Mouse (Mus musculus): ENCODE measurements around the gene Sdsl. TPM values are rescaled to one million over a fixed set of nuclear protein-coding genes. Genes with fewer than 3 reads are reported as not detected.

The Sdsl gene
- polyA plus RNA-seq, 1 experiment from 2014 or later = 5.8 TPM

GRCm38 (mm10) chr5:120456841-120457554, 15.6 kb downstream of the Sdsl start:
- Histone ChIP-seq H3K27ac (ENCODE audit: low read depth, low read length) (no peak overlapping the region), H3K36me3 (ENCODE audit: control insufficient read depth, insufficient read depth, low read length) (no peaks in the 10 kb centered on the region), H3K9ac (ENCODE audit: low read depth, low read length) (no peak overlapping the region), H3K27me3 (ENCODE audit: control insufficient read depth, insufficient read depth, low read length) (no peaks in the 10 kb centered on the region), H3K9me3 (ENCODE audit: control insufficient read depth, low read length) (no peaks in the 10 kb centered on the region), H3K4me2 (replicated peaks; ENCODE audit: low read depth, low read length) (no peak overlapping the region), H3K4me1 (replicated peaks; ENCODE audit: control insufficient read depth, insufficient read depth, low read length) (no peaks in the 10 kb centered on the region), H3K4me3 (ENCODE audit: low read depth, low read length) (no peak overlapping the region)
- 52% methylated on average over 7 of the region's 7 CpGs for WGBS
- ATAC-seq (ENCODE audit: low FRiP score) (no peak), DNase-seq (ENCODE audit: low spot score) (no peak)

DNA sequence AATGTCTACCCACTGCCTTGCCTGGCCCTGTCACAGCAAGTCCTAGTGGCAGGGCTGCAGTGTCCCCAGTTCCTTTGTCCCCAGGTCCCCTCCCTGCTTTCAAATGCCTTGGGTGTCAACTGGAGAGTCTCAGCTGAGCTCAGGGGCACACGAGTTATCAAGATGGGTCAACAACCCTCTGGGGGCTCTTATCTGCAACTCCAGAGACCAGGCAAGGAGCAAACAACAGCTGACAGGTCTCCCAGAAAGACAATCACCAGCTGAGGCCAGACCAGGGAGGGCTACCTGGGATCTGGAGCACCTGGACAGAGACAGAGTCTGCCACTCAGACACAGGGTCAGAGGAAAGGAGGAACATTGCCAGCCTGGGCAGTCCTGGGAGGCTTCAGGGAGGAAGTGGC, 16.4 kb downstream of the Sdsl start:
- H3K4me1 ChIP-seq (replicated peaks; ENCODE audit: control insufficient read depth, insufficient read depth, low read length) = no peaks in the 10 kb centered on the region
- DNase-seq (ENCODE audit: low spot score) (no peak), ATAC-seq (ENCODE audit: low FRiP score) (no peak)
- WGBS = 40% methylated on average over 1 of the region's 1 CpGs
- no peaks in the 10 kb centered on the region for H3K36me3 ChIP-seq (ENCODE audit: control insufficient read depth, insufficient read depth, low read length)
- no peak overlapping the region for H3K9ac ChIP-seq (ENCODE audit: low read depth, low read length)
- no peaks in the 10 kb centered on the region for H3K27me3 ChIP-seq (ENCODE audit: control insufficient read depth, insufficient read depth, low read length)
- no peak overlapping the region for H3K27ac ChIP-seq (ENCODE audit: low read depth, low read length)
- H3K4me2 ChIP-seq (replicated peaks; ENCODE audit: low read depth, low read length) = no peak overlapping the region
- H3K4me3 ChIP-seq (ENCODE audit: low read depth, low read length) = no peak overlapping the region
- H3K9me3 ChIP-seq (ENCODE audit: control insufficient read depth, low read length) = no peaks in the 10 kb centered on the region

DNA sequence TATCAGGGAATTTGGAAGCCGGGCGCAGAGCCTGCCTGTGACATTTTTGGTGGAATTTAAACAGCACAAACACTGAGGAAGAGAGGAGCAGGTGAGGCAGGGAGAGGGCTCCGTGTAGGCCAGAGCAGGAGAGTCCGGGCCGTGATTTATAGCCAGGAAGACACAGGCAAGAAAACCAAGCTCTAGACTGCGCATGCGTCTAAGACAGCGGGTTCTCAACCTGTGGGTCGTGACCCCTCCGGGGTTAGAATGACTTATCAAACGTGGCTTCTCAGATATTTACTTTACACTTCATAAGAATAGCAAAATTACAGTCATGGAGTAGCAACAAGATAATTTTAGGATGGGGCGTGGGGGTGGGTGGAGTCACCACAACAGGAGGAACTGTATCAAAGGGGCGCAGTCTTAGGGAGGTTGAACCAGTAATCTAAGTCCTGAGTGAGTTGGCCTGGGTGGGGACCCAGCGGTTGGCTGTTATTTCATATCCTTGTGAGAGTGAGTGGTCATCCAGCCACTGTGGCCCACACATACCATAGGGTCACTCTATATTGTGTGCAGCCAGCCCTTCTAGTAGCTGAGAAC, 17.8 kb downstream of the Sdsl start:
- DNase-seq (ENCODE audit: low spot score) (no peak), ATAC-seq (ENCODE audit: low FRiP score) (no peak)
- Histone ChIP-seq H3K27me3 (ENCODE audit: control insufficient read depth, insufficient read depth, low read length) (no peaks in the 10 kb centered on the region), H3K4me2 (replicated peaks; ENCODE audit: low read depth, low read length) (no peak overlapping the region), H3K9ac (ENCODE audit: low read depth, low read length) (no peak overlapping the region), H3K4me1 (replicated peaks; ENCODE audit: control insufficient read depth, insufficient read depth, low read length) (no peaks in the 10 kb centered on the region), H3K4me3 (ENCODE audit: low read depth, low read length) (no peak overlapping the region), H3K27ac (ENCODE audit: low read depth, low read length) (no peak overlapping the region), H3K36me3 (ENCODE audit: control insufficient read depth, insufficient read depth, low read length) (no peaks in the 10 kb centered on the region), H3K9me3 (ENCODE audit: control insufficient read depth, low read length) (no peaks in the 10 kb centered on the region)
- WGBS = 74% methylated on average over 14 of the region's 14 CpGs

GRCm38 (mm10) chr5:120447305-120447704, 25.3 kb downstream of the Sdsl start:
- Histone ChIP-seq H3K9ac (ENCODE audit: low read depth, low read length) (no peak overlapping the region), H3K9me3 (ENCODE audit: control insufficient read depth, low read length) (no peaks in the 10 kb centered on the region), H3K36me3 (ENCODE audit: control insufficient read depth, insufficient read depth, low read length) (no peaks in the 10 kb centered on the region), H3K27ac (ENCODE audit: low read depth, low read length) (no peak overlapping the region), H3K27me3 (ENCODE audit: control insufficient read depth, insufficient read depth, low read length) (no peaks in the 10 kb centered on the region), H3K4me1 (replicated peaks; ENCODE audit: control insufficient read depth, insufficient read depth, low read length) (no peaks in the 10 kb centered on the region), H3K4me2 (replicated peaks; ENCODE audit: low read depth, low read length) (no peak overlapping the region), H3K4me3 (ENCODE audit: low read depth, low read length) (no peak overlapping the region)
- ATAC-seq (ENCODE audit: low FRiP score) = no peak
- WGBS = 47% methylated on average over 13 of the region's 13 CpGs
- DNase-seq (ENCODE audit: low spot score) = no peak

GRCm38 (mm10) chr5:120440733-120441132, 31.9 kb downstream of the Sdsl start:
- DNase-seq (ENCODE audit: low spot score) (peak; percentile 98), ATAC-seq (ENCODE audit: low FRiP score) (peak; percentile 36; the same call in 1 of the 2 replicates)
- WGBS = 4% methylated on average over 13 of the region's 14 CpGs
- no peak overlapping the region for H3K27ac ChIP-seq (ENCODE audit: low read depth, low read length)
- peaks cover 17% of the 10 kb centered on the region for H3K4me1 ChIP-seq (replicated peaks; ENCODE audit: control insufficient read depth, insufficient read depth, low read length)
- no peaks in the 10 kb centered on the region for H3K9me3 ChIP-seq (ENCODE audit: control insufficient read depth, low read length)
- H3K4me2 ChIP-seq (replicated peaks; ENCODE audit: low read depth, low read length) = no peak overlapping the region
- H3K4me3 ChIP-seq (ENCODE audit: low read depth, low read length) = no peak overlapping the region
- no peak overlapping the region for H3K9ac ChIP-seq (ENCODE audit: low read depth, low read length)
- H3K27me3 ChIP-seq (ENCODE audit: control insufficient read depth, insufficient read depth, low read length) = peaks cover 40% of the 10 kb centered on the region
- no peaks in the 10 kb centered on the region for H3K36me3 ChIP-seq (ENCODE audit: control insufficient read depth, insufficient read depth, low read length)

DNA sequence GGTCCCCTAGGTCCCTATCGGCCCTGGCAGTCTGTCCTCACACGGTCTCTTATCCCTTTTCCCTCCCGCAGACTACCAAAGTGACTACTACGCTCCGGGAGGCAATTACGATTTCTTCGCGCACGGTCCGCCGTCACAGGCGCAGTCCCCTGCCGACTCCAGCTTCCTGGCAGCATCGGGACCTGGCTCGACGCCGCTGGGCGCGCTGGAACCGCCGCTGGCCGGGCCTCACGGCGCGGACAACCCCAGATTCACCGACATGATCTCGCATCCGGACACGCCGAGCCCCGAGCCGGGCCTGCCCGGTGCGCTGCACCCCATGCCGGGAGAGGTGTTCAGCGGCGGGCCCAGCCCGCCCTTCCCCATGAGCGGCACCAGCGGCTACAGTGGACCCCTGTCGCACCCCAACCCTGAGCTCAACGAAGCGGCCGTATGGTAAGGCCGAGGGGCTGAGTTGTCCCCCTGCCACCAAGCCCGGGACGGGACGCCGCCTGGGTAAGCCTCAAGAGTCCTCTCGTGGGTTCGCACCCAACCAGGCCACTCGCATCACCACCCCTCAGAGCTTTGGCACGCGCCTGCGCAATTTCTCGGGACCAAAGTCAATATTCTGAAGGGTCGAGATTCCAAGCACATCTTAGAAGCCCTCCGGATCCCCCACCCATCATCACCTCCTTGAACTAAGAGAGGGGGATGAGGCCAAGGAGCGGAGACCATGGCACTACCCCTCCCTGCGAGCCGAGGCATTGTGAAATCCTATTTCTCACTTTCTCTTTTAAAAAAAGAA, 32.5 kb downstream of the Sdsl start:
- Histone ChIP-seq H3K9me3 (ENCODE audit: control insufficient read depth, low read length) (no peaks in the 10 kb centered on the region), H3K9ac (ENCODE audit: low read depth, low read length) (peak overlapping the region; percentile 73), H3K4me2 (replicated peaks; ENCODE audit: low read depth, low read length) (peak overlapping the region; percentile 49), H3K27ac (ENCODE audit: low read depth, low read length) (peak overlapping the region; percentile 91), H3K4me3 (ENCODE audit: low read depth, low read length) (peak overlapping the region; percentile 54), H3K36me3 (ENCODE audit: control insufficient read depth, insufficient read depth, low read length) (no peaks in the 10 kb centered on the region), H3K4me1 (replicated peaks; ENCODE audit: control insufficient read depth, insufficient read depth, low read length) (peaks cover 18% of the 10 kb centered on the region), H3K27me3 (ENCODE audit: control insufficient read depth, insufficient read depth, low read length) (peaks cover 47% of the 10 kb centered on the region)
- no peak for ATAC-seq (ENCODE audit: low FRiP score)
- DNase-seq (ENCODE audit: low spot score) = peak; percentile 61
- under 1% methylated on average over 61 of the region's 61 CpGs for WGBS

DNA sequence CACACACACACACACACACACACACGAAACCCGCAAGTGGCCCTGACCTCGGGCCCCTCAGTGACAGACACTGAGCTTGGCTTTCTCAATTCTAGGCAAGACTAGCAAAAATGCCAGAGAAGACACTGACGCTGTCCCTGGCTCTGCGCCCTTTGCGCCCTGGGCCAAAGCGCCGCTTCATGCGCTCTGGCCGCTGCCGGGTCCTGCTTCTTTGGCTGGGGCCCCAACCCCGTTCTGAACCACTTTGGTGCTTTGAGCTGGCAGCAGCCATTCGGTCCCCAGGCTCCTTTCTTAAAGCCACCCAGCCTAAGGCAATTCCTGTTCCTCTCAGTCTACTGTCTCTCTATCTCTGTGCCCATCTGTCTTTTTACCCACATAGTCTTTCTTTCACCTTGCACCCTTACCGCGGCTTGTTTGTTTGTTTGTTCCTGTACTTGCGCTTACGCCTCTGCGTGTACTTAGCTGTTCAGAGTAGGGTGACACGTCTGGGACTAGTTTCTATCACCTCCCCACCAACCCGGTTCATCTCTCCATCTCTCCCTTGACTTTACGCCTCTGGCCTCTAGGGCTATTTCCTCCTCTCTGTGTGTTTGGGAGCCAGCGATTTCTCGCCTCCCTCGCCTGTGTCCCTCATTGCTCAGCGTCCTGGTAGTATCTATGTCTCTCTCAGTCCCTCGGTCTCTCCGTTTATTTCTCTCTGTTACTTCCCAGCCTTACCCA, 33.5 kb downstream of the Sdsl start:
- Histone ChIP-seq H3K4me3 (ENCODE audit: low read depth, low read length) (peak overlapping the region; percentile 54), H3K4me1 (replicated peaks; ENCODE audit: control insufficient read depth, insufficient read depth, low read length) (peaks cover 18% of the 10 kb centered on the region)

DNA sequence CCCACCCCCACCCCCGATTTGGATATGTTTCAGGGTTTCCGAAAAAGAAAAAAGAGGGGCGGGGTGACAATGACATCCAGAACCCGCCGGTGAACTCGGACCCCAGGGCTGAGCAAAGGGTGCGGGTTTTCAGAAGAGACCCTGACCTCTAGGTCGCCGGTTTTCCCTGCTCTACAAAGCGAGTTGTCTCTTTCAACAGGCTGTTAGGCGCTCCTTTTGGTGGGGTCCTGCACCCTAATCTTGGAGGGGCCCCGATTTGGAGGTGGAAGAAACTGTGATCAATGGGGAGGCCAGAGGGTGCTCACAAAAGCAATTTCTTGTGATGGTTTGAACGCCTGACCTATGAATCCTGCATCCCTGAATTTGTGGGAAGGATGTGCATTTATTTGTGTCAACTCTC, 34.1 kb downstream of the Sdsl start:
- WGBS = under 1% methylated on average over 13 of the region's 13 CpGs
- ATAC-seq (ENCODE audit: low FRiP score) = no peak
- H3K4me1 ChIP-seq (replicated peaks; ENCODE audit: control insufficient read depth, insufficient read depth, low read length) = peaks cover 18% of the 10 kb centered on the region

More for the DNA sequence above, 33.5 kb downstream of the Sdsl start:
- Histone ChIP-seq H3K4me2 (replicated peaks; ENCODE audit: low read depth, low read length) (peak overlapping the region; percentile 49), H3K9me3 (ENCODE audit: control insufficient read depth, low read length) (no peaks in the 10 kb centered on the region), H3K9ac (ENCODE audit: low read depth, low read length) (peak overlapping the region; percentile 73), H3K27ac (ENCODE audit: low read depth, low read length) (peak overlapping the region; percentile 91), H3K36me3 (ENCODE audit: control insufficient read depth, insufficient read depth, low read length) (no peaks in the 10 kb centered on the region), H3K27me3 (ENCODE audit: control insufficient read depth, insufficient read depth, low read length) (peaks cover 56% of the 10 kb centered on the region)
- DNase-seq (ENCODE audit: low spot score) = no peak
- ATAC-seq (ENCODE audit: low FRiP score) = no peak
- 1% methylated on average over 27 of the region's 27 CpGs for WGBS

More for the DNA sequence above, 34.1 kb downstream of the Sdsl start:
- H3K9me3 ChIP-seq (ENCODE audit: control insufficient read depth, low read length) = no peaks in the 10 kb centered on the region
- peak overlapping the region; percentile 71 for H3K4me2 ChIP-seq (replicated peaks; ENCODE audit: low read depth, low read length)
- DNase-seq (ENCODE audit: low spot score) = peak; percentile 52
- H3K4me3 ChIP-seq (ENCODE audit: low read depth, low read length) = peak overlapping the region; percentile 54
- H3K27ac ChIP-seq (ENCODE audit: low read depth, low read length) = peak overlapping the region; percentile 91
- H3K9ac ChIP-seq (ENCODE audit: low read depth, low read length) = peak overlapping the region; percentile 73
- H3K36me3 ChIP-seq (ENCODE audit: control insufficient read depth, insufficient read depth, low read length) = no peaks in the 10 kb centered on the region
- H3K27me3 ChIP-seq (ENCODE audit: control insufficient read depth, insufficient read depth, low read length) = peaks cover 62% of the 10 kb centered on the region
